Mouse (Mus musculus) adrenal gland, postnatal 36 days (tissue): ENCODE measurements around the gene Vmn1r196. TPM values are rescaled to one million over a fixed set of nuclear protein-coding genes. Genes with fewer than 3 reads are reported as not detected.
"Not testable (repeated sequence)": the region's sequence is repeated elsewhere in the genome, so short reads cannot be mapped to it uniquely, and the experiment has no call there.

Source experiments
- DNase-seq, 2 experiments: peaks; one replicate each; pipeline ENCODE4 v3.0.0; 2021; ENCODE audit warnings: mixed read lengths in 1 of 2
- long read RNA-seq, 2 experiments: library from polyadenylated mRNA; stranded (forward); transcript quantifications; one replicate each; pipeline ENCODE4 v2.0.0; 2021; ENCODE audit warnings: borderline sequencing depth in 2 of 2
- total RNA-seq, 2 experiments: library from RNA; stranded (reverse); gene quantifications; 2 replicates each; pipeline ENCODE4 v1.2.3; 2021

Gene Vmn1r196
- total RNA-seq = not detected
- long read RNA-seq, experiment 1 = 0 reads
- long read RNA-seq, experiment 2 = 0 reads

DNA sequence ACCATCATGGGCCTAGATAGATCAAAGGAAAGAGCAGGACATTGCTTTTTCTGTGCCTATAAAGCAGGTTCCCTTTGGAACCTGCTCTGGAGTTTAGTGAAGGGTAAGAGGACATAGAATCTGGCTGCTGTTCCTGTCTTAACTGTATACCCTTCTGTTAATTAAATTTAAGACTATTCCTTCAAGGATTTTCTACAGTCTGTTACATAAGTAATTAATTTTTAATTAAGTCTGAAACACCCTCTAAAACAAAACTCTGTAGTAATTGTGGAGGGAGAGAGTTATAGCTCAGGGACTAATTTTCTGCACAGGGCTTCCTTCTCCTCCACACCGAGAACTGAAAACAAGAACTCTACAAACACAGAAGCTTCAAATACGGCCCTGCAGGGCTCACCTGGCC, at the start of gene Vmn1r196:
Vmn1r196 (plus strand) TSS at position 301 of the 400 bp plus-strand sequence.
- no peak for DNase-seq

DNA sequence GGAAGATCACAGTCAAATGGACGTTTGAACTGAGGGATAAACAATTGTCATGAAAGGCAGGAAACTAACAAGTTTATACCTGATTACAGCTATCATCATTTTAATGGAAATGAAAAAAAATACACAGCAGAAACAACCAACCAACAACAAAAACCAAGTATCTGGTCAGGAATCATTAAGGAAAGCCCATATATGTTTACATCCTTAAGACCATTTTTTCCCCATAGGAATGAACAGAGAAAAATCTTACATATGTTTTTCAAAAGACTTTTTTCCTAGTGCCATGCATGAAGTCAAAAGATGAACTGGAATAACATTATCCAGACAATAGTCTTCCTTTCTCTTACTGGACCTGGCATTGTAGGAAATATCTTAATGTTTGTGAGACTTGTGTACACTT, 45.8 kb upstream of the Vmn1r196 start, which contains the start of gene Vmn1r194:
Vmn1r194 (plus strand) TSS at position 301 of the 400 bp plus-strand sequence.
- DNase-seq = no peak

DNA sequence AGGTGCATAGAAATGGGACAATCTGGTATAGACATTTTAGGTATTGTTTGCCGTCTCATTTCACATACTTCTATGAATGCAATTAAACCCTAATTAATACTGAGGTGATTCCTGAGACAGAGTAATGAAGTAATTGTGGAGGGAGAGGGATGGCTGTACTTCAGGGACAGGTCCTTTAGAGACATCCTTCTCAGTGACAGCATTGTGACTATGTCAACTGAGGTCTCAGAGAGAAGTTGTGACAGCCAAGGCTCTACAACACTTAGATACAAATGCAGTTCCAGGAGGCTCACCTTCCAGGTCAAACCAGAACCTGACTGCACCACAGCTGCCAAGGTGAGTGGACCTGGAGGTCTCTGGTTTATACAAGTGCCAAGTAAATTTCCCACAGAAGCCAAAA, 19.5 kb upstream of the Vmn1r196 start, which contains the start of gene Vmn1r195:
Vmn1r195 (plus strand) TSS at position 301 of the 400 bp plus-strand sequence.
- DNase-seq = not testable (repeated sequence)

GRCm38 (mm10) chr13:22271721-22272120, 18.0 kb upstream of the Vmn1r196 start:
- no peak for DNase-seq

DNA sequence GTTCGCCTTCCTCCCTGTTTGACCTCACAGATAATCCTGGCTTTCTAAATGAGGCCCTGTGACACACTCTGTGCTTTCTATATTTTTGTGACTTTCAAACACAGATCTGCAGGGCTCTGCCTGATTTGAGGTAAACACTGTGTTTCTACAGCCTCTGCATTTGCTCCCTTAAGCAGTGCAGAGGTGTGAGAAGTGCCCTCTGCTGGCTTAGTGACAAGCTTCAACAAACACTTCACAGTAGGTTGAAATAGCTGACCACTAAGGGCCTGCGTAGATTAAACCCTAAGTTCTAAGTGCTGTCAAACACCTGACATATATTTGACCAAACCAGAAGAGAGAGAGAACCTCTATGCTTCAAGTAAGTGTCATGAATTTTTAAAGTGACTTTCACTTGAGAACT, 5.1 kb upstream of the Vmn1r196 start:
- DNase-seq = no peak

DNA sequence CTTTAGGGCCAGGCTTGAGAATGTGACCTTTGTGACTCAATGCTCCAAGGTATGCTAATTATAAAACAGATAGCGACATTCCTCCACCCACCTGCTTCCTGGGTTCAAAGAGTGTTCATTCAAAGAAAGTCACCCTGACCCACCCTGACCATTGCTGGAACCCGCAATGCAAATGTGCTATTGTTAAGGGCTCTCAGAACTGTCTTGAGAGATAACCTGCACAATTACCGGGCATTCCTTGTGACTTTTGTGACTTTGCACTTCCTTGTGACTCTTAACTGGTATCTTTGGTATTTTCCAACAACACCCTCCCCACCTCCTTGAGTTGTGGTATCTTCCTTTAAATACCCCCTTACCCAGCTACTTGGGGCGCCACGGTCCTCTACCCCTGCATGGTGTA, 18.4 kb downstream of the Vmn1r196 start:
- DNase-seq = not testable (repeated sequence)

DNA sequence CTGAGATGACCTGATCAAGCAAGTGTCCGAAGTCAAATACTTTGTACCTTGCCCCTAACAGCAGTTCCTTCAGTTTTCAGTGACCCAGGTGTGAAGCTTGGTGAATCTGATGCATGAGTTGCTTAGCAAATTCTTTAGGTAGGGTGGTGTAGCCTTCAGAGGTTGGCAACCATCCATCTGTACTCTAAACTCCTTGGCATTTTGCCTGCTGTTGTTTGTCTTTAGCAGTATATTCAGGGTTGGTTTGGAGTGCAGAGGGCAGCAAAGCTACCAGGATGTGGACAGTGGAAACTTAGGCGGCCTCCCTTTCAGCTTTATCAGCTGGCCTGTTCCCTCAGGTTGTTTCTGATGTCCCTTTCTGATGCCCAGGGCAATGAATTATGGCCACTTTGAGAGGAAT, 25.6 kb downstream of the Vmn1r196 start:
- DNase-seq = no peak

GRCm38 (mm10) chr13:22317366-22317765, 27.6 kb downstream of the Vmn1r196 start:
- no peak for DNase-seq

GRCm38 (mm10) chr13:22320091-22320490, 30.4 kb downstream of the Vmn1r196 start:
- no peak for DNase-seq

GRCm38 (mm10) chr13:22324289-22324688, 34.6 kb downstream of the Vmn1r196 start, which contains the start of gene Vmn1r197:
TSS of gene Vmn1r197 (plus strand) at chr13:22324589.
- no peak for DNase-seq

GRCm38 (mm10) chr13:22333269-22333668, 43.5 kb downstream of the Vmn1r196 start:
- no peak for DNase-seq

DNA sequence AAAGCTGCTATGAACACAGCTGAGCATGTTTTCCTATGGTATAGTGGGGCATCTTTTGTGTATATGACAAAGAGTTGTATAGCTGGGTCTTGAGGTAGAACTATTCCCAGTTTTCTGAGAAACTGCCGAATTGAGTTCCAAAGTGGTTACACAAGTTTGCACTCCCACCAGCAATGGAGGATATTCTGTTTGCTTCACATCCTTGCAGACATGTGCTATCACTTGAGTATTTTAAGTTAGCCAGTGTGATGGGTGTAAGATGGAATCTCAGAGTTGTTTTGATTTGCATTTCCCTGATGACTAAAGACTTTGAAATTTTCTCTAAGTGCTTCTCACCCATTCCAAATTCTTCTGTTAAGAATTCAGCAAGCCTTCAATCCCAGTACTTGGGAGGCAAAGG, 45.8 kb downstream of the Vmn1r196 start:
- no peak for DNase-seq

Other genes with a start within 250 kb of the Vmn1r196 start
- gene Hist1h4i, start 248.6 kb upstream of the Vmn1r196 start, total RNA-seq = 10 to 100 TPM; 75.2 to 76.6 TPM
- gene Hist1h2ag, start 247.0 kb upstream of the Vmn1r196 start, total RNA-seq = 10 to 100 TPM; 41.1 to 45.0 TPM
- gene Hist1h2bj, start 246.7 kb upstream of the Vmn1r196 start, total RNA-seq = 10 to 100 TPM; 40.2 to 48.5 TPM
- gene Vmn1r188, start 205.5 kb upstream of the Vmn1r196 start, total RNA-seq = not detected
- gene Vmn1r189, start 184.1 kb upstream of the Vmn1r196 start, total RNA-seq = not detected
- not detected for gene Vmn1r191, start 106.0 kb upstream of the Vmn1r196 start, total RNA-seq
- not detected for gene Vmn1r192, start 98.8 kb upstream of the Vmn1r196 start, total RNA-seq
- gene Vmn1r193, start 66.8 kb upstream of the Vmn1r196 start, total RNA-seq = not detected
- gene Vmn1r194, start 45.7 kb upstream of the Vmn1r196 start, total RNA-seq = not detected
- gene Vmn1r195, start 19.4 kb upstream of the Vmn1r196 start, total RNA-seq = not detected
- gene Vmn1r197, start 34.7 kb downstream of the Vmn1r196 start, total RNA-seq = not detected
- not detected for gene Vmn1r198, start 60.4 kb downstream of the Vmn1r196 start, total RNA-seq
- gene Vmn1r199, start 89.9 kb downstream of the Vmn1r196 start, total RNA-seq = not detected
- not detected for gene Vmn1r200, start 100.5 kb downstream of the Vmn1r196 start, total RNA-seq
- gene Vmn1r201, start 182.0 kb downstream of the Vmn1r196 start, total RNA-seq = not detected
- gene Vmn1r202, start 215.5 kb downstream of the Vmn1r196 start, total RNA-seq = under 1 TPM; 0.07 TPM
- gene Vmn1r203, start 228.2 kb downstream of the Vmn1r196 start, total RNA-seq = not detected